Mouse (Mus musculus) heart, embryonic 15.5 days (tissue): ENCODE data around the gene Gm8909. TPM values are rescaled to one million over a fixed set of nuclear protein-coding genes. Genes with fewer than 3 reads are reported as not detected.
"Not testable (repeated sequence)": the region's sequence is repeated elsewhere in the genome, so short reads cannot be mapped to it uniquely, and the experiment has no call there.

ENCODE experiments used
- ATAC-seq: fragments of 200-750 bp; cut with Nextera tagmentation; replicated peaks from 2 replicates; pipeline ENCODE4 v1.8.0; 2017; ENCODE audit warnings: low read depth, moderate TSS enrichment; ENCODE audit not compliant: insufficient number of reproducible peaks, insufficient read depth, low FRiP score
- H3K27ac ChIP-seq: fragments of 300-500 bp; sonication (generic); 2 replicates; pipeline ENCODE4 v1.5.1; 2015; ENCODE audit warnings: mild to moderate bottlenecking, inconsistent platforms
- H3K27me3 ChIP-seq: fragments of 300-500 bp; sonication (generic); 2 replicates; pipeline ENCODE4 v1.6.1; 2015; ENCODE audit warnings: inconsistent platforms
- H3K36me3 ChIP-seq: fragments of 300-500 bp; sonication (generic); 2 replicates; pipeline ENCODE4 v1.6.1; 2015; ENCODE audit warnings: mild to moderate bottlenecking, inconsistent platforms
- H3K4me1 ChIP-seq: fragments of 300-500 bp; sonication (generic); replicated peaks from 2 replicates; pipeline ENCODE4 v1.6.1; 2015; ENCODE audit warnings: inconsistent platforms
- H3K4me2 ChIP-seq: fragments of 300-500 bp; sonication (generic); 2 replicates; pipeline ENCODE4 v1.6.1; 2015; ENCODE audit warnings: inconsistent platforms, mild to moderate bottlenecking, moderate library complexity
- H3K4me3 ChIP-seq: fragments of 300-500 bp; sonication (generic); 2 replicates; pipeline ENCODE4 v1.5.1; 2015; ENCODE audit warnings: mild to moderate bottlenecking, inconsistent platforms
- H3K9ac ChIP-seq: fragments of 300-500 bp; sonication (generic); 2 replicates; pipeline ENCODE4 v1.6.1; 2015; ENCODE audit warnings: mild to moderate bottlenecking, inconsistent platforms
- H3K9me3 ChIP-seq: fragments of 300-500 bp; sonication (generic); replicated peaks from 2 replicates; pipeline ENCODE4 v1.6.1; 2016; ENCODE audit warnings: inconsistent platforms
- WGBS: fragments of 180-500 bp; shearing (Covaris S2); methylation state at CpG from one replicate; pipeline ENCODE4 v1.1.7; 2015; ENCODE audit warnings: mixed read lengths; 5-methylcytosine and 5-hydroxymethylcytosine counted together
- polyA plus RNA-seq: library from polyadenylated mRNA; unstranded; fragments of >200 nt; fragmentation: Nextera tagmentation; extraction: Ambion mirVana; gene quantifications from 2 replicates; pipeline ENCODE4 v1.2.1, GENCODE M21; 2015

Gene Gm8909
- polyA plus RNA-seq, 1 experiment from 2014 or later = 0.84 TPM

- H3K27me3 ChIP-seq = peaks cover 83% of the 10 kb centered on the region
- no peaks in the 10 kb centered on the region for H3K36me3 ChIP-seq
- no peaks in the 10 kb centered on the region for H3K9me3 ChIP-seq
- no peak overlapping the region for H3K27ac ChIP-seq
- no peak overlapping the region for H3K4me2 ChIP-seq
- no peaks in the 10 kb centered on the region for H3K4me1 ChIP-seq
- ATAC-seq = no peak
- H3K9ac ChIP-seq = no peak overlapping the region
- WGBS = 32% methylated on average over 18 of the region's 18 CpGs
- H3K4me3 ChIP-seq = no peak overlapping the region
Observed at GRCm38 (mm10) chr17:36189491-36190168, 21.3 kb upstream of the Gm8909 start.

GRCm38 (mm10) chr17:36187540-36187939 is 19.2 kb upstream of the Gm8909 start:
- no peak overlapping the region for H3K9ac ChIP-seq
- H3K27me3 ChIP-seq = peaks cover 80% of the 10 kb centered on the region
- H3K36me3 ChIP-seq = no peaks in the 10 kb centered on the region
- H3K27ac ChIP-seq = no peak overlapping the region
- WGBS = 38% methylated on average over 3 of the region's 3 CpGs
- H3K9me3 ChIP-seq = no peaks in the 10 kb centered on the region
- ATAC-seq = no peak
- H3K4me1 ChIP-seq = no peaks in the 10 kb centered on the region
- H3K4me3 ChIP-seq = no peak overlapping the region
- H3K4me2 ChIP-seq = no peak overlapping the region

GRCm38 (mm10) chr17:36182212-36182611 is 13.9 kb upstream of the Gm8909 start:
- no peak overlapping the region for H3K4me3 ChIP-seq
- no peak overlapping the region for H3K9ac ChIP-seq
- no peaks in the 10 kb centered on the region for H3K36me3 ChIP-seq
- no peak overlapping the region for H3K4me2 ChIP-seq
- ATAC-seq = no peak
- H3K27me3 ChIP-seq = peaks cover 57% of the 10 kb centered on the region
- no peak overlapping the region for H3K27ac ChIP-seq
- no peaks in the 10 kb centered on the region for H3K9me3 ChIP-seq
- 0 out of 2 replicates have a peak, but pooled peaks cover 6% of the 10 kb centered on the region for H3K4me1 ChIP-seq
- WGBS = 64% methylated on average over 12 of the region's 12 CpGs

DNA sequence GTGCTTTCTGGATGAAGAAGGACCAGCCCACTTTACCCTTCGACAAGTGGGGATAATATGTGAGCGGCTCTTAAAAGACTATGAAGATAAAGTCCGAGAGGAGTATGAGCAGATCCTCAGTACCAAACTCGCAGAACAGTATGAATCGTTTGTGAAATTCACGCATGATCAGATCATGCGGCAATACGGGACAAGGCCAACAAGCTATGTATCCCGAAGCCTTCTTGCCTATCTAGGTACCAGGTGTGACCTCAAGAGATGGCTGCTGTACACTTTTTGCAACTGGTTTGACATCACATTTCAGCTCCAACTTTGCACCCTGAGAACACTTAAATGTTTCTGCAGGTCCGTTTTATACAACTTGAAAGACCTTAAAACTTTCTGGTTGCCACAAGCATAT is 11.1 kb upstream of the Gm8909 start:
- not testable (repeated sequence) for H3K9ac ChIP-seq, H3K9me3 ChIP-seq, ATAC-seq, H3K27ac ChIP-seq, H3K4me1 ChIP-seq, H3K36me3 ChIP-seq
- 15% methylated on average over 10 of the region's 10 CpGs for WGBS
- Histone ChIP-seq H3K4me2 (peak overlapping the region; percentile 75), H3K27me3 (peaks cover 40% of the 10 kb centered on the region), H3K4me3 (peak overlapping the region; percentile 48)

DNA sequence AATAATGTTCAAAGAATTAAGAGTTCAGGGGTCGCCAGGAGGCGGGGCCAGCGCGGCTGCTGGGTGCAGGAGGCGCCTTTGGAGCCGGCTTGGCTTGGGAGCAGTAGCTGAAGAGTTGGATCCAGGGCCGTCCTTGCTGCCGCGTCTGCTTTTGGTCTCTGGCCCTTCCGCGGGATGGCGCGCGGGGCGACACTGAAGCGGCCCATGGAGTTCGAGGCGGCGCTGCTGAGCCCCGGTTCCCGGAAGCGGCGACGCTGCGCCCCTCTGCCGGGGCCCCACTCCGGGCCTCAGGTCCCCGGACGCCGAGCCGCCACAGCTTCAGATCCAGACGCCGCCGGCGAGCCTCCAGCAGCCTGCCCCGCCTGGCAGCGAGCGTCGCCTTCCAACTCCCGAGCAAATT is 10.6 kb upstream of the Gm8909 start:
- Histone ChIP-seq H3K27me3 (peaks cover 41% of the 10 kb centered on the region), H3K4me3 (peak overlapping the region; percentile 48), H3K9ac (peak overlapping the region; percentile 48), H3K4me2 (peak overlapping the region; percentile 75)
- H3K4me1 ChIP-seq, ATAC-seq, H3K9me3 ChIP-seq, H3K36me3 ChIP-seq, H3K27ac ChIP-seq: not testable (repeated sequence)
- under 1% methylated on average over 40 of the region's 40 CpGs for WGBS

DNA sequence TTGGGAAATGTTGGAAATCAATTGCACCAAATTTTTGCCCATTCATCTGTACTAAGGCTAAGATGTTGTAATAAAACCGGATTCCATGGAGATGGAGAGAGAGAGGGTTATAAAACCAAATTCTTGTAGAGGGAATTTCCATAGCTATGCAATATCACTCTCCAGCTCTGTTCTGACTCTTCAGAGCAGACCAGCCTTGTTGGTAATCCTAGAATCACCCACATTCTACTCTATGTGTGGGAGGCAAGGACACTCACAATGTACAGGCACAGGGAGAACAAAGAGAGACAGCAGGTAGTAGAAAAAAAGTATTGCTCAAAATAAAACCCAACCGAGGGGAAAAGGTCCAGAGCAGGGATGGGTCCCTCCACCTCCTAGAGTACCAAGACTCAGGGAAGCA is 7.8 kb upstream of the Gm8909 start:
- not testable (repeated sequence) for H3K4me3 ChIP-seq, H3K27ac ChIP-seq, H3K36me3 ChIP-seq, H3K9ac ChIP-seq, H3K9me3 ChIP-seq, H3K4me1 ChIP-seq, H3K4me2 ChIP-seq, ATAC-seq
- no CpG with 5 or more reads among the region's 2 CpGs for WGBS
- H3K27me3 ChIP-seq = peaks cover 38% of the 10 kb centered on the region

DNA sequence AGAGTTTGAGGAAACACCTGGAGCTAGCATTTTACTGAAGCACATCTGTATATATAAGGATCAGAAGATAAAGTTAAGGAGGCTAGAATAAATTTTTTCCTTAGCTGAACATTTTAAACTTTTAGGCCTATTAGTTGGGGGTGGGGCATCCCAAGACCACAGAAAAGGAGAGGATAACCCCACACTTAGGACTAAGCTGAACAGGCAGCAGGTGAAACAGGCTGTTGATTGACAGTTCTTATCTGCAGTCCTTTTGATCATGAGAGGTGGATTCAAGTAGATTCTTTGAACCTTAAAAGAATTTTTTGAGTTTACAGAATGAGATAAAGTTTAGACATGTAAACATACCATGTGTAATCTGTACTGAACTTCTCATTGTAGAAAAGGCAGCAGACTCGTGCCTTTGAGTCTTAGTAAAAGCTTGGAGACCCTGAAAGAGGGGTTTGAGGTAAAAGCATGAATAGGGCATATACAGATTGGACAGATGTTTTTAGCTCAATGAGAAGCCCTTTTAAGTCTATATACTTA is 2.0 kb upstream of the Gm8909 start:
- WGBS = 29% methylated on average over 1 of the region's 1 CpGs
- ATAC-seq = no peak
- no peak overlapping the region for H3K27ac ChIP-seq
- no peak overlapping the region for H3K9ac ChIP-seq
- no peak overlapping the region for H3K4me2 ChIP-seq
- peaks cover 6% of the 10 kb centered on the region for H3K4me1 ChIP-seq
- H3K4me3 ChIP-seq = no peak overlapping the region
- H3K36me3 ChIP-seq = no peaks in the 10 kb centered on the region
- no peaks in the 10 kb centered on the region for H3K9me3 ChIP-seq
- peaks cover 70% of the 10 kb centered on the region for H3K27me3 ChIP-seq

DNA sequence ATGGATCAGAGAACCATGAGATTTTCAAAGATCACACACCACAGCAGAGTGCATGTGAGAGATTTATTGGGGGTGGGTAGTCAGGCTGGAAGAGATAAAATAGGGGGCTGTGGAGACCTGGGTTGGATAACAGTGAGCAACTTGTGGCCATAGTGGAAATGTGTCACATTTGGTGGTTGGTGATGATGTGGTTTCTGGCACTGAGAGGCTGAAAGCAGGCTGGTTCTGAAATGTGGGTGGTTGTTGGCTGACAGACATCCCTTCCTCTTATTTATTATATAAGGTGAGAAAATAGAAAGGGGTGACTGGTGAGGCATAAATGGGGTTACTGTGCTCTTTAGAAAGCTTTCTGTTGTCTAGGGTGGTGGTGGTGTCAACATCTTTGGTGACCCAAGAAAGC is 1.4 kb upstream of the Gm8909 start:
- Histone ChIP-seq H3K9ac (no peak overlapping the region), H3K4me3 (no peak overlapping the region), H3K27ac (no peak overlapping the region), H3K36me3 (no peaks in the 10 kb centered on the region), H3K4me2 (no peak overlapping the region), H3K4me1 (peaks cover 6% of the 10 kb centered on the region), H3K9me3 (no peaks in the 10 kb centered on the region), H3K27me3 (peaks cover 76% of the 10 kb centered on the region)
- no peak for ATAC-seq

- peaks cover 77% of the 10 kb centered on the region for H3K27me3 ChIP-seq
- H3K4me1 ChIP-seq, H3K36me3 ChIP-seq, ATAC-seq, H3K27ac ChIP-seq, H3K9ac ChIP-seq, H3K4me3 ChIP-seq, H3K4me2 ChIP-seq, H3K9me3 ChIP-seq: not testable (repeated sequence)
- 33% methylated on average over 1 of the region's 1 CpGs for WGBS
Observed at GRCm38 (mm10) chr17:36169094-36169493, 757 bp upstream of the Gm8909 start.

DNA sequence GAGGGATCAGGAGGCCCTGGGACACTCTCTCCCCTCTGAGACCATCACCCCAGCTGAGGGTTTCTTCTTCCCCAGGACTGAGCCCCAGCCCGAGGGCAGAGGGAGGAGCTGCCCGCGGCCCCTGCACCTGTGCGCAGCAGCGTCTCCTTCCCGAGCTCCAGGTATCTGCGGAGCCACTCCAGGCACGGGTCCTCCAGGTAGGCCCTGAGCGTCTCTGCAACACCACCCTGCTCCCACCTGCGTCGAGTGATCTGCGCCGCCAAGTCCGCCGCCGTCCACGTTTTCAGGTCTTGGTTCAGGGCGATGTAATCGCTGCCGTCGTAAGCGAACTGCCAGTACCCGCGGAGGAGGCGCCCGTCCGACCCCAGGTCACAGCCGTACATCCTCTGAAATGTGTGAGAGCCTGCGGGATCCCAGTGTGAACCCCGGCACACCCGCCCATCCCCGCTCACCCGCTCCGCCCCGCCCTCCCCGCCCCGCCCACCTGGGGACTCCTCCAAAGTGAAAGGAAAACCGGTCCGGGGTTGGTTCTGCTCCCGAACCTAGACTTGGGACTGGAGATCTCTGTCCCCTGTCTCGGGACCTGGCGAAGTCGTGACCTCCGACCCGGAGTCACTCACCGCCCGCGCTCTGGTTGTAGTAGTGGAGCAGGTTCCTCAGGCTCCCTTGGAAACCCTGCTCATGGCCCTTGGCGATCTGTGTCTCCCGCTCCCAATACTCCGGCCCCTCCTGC is 865 bp downstream of the Gm8909 start:
- ATAC-seq = no peak
- Histone ChIP-seq H3K9ac (no peak overlapping the region), H3K4me2 (peak overlapping the region; percentile 60), H3K36me3 (no peaks in the 10 kb centered on the region), H3K27ac (no peak overlapping the region), H3K9me3 (no peaks in the 10 kb centered on the region), H3K4me1 (peaks cover 6% of the 10 kb centered on the region), H3K4me3 (peak overlapping the region; percentile 40), H3K27me3 (peaks cover 85% of the 10 kb centered on the region)
- WGBS = 2% methylated on average over 51 of the region's 51 CpGs

DNA sequence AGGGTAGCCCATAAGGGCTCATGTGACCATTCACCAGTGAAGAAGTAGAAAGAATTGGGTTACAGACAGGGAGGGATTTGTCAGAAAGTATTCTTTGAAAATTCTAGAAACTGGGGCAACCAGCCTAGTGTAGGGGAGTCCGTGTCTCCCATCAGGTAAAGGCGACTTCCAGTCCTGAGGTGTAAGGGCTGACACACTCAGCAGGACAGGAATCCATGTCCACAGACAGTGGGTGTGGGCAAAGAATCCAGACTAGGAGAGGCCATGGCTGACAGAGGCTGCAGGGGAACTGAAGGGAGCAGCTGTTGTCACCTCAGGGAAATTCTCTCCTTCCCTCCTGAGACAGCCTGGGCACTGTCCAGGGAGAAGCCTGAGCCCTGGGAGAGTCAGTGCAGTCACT is 1.4 kb downstream of the Gm8909 start:
- H3K9me3 ChIP-seq, ATAC-seq, H3K27ac ChIP-seq, H3K4me1 ChIP-seq, H3K9ac ChIP-seq, H3K4me2 ChIP-seq, H3K36me3 ChIP-seq: not testable (repeated sequence)
- Histone ChIP-seq H3K27me3 (peaks cover 87% of the 10 kb centered on the region), H3K4me3 (peak overlapping the region; percentile 40; the same call in 1 of the 2 replicates)
- 12% methylated on average over 2 of the region's 2 CpGs for WGBS
